Mouse (Mus musculus): ENCODE results near the gene Hoxc12.

The Hoxc12 gene

DNA sequence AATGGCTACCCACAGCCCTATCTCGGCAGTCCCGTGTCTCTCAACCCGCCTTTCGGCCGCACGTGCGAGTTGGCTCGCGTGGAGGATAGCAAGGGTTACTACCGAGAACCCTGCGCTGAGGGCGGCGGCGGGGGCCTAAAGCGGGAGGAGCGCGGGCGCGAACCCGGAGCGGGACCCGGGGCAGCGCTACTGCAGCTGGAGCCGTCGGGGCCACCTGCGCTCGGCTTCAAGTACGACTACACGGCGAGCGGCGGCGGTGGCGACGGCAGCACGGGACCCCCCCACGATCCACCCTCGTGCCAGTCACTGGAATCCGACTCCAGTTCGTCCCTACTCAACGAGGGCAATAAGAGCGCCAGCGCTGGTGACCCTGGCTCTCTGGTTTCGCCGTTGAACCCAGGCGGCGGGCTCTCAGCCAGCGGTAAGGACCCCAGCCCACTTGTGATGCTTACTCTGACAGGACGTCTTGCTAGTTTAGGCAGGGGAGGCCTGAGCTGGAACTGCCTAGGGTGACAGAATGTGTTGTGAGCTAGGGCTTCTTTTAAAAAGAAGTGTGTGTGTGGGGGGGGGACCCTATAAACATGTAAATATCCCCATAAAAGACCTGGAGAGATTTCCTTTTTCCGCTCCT, 594 bp downstream of the Hoxc12 start:
- no peak for DNase-seq (ENCODE audit: low read depth)

- no peak for DNase-seq (ENCODE audit: low read depth)
Measured at GRCm38 (mm10) chr15:102939256-102940155, 2.9 kb downstream of the Hoxc12 start.

DNA sequence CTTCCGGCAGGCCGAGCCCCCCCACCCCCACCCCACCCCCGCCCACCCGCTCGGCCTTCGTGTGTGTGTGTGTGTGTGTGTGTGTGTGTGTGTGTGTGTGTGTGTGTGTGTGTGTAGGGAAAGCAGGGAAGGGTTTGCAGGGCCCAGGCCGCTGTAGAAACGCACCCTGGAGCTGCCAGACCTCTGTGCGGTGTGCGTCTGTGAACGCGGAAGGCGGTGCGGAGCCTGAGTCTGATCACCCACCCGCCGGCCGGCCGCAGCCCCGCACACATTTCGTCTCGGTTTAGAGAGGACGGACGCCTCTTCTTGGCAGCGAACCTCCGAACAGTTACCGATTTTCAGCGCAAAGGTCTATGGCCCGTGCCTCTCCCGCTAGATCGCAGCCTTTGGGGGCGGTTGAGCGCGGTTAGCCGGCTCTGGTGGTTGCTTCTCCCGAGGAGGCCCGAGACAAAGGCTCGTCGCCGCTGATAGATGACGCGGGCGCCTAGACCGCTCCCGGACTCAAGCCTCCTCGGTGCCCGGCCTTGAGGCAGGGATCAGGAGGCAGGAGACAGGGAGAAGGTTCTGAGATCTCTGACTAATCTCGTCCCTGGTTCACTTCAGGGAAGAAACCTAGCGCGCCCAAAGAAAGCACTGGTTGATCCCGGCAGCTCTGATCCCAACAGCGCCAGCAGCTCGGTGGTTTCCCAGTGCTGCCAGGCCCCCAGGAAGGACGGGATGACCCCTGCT, 6.3 kb downstream of the Hoxc12 start:
- no peak for DNase-seq (ENCODE audit: low read depth)

- no peak for DNase-seq (ENCODE audit: low read depth)
Measured at GRCm38 (mm10) chr15:102943468-102943813, 6.9 kb downstream of the Hoxc12 start.

DNA sequence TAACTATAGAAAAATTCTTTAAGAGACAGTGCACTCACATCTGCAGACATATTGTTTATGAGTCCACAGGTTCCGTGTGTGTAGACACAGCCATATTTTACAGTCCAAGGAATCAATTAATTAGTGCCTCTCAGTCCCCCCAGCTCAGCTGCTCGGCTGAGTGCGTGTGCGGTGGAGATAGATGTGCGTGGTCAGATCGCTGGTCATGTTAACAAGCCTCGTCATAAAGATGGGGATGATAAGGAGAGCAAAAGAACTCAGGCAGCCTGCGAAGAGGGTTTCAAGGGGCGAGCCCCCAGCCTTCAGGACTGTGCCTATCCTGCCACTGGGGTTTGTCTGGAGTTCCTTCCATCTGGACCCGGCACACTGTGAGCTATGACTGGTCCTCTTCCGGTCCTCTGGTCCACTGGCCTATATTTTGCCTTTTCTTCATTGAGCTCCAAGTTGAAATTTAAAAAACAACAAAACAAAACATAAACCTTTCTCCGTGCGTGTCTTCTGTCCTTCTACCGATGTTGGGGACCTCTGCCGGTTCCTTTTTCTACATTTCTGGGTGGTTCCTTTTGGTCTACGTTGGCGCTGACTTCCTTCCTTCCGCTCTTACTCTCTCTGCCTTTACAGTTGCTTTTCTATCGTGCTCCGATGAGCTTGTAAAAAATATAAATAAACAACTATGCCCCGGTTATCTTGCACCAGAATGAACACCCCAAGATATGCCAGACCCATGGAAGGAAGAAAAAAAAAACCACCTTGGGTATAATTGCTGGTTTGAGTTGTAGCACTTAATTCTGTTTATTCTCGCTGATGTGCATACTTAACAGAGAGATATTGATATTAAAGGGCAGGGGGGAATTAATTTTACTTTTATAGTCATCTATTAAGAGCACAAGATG, 8.9 kb downstream of the Hoxc12 start:
- DNase-seq (ENCODE audit: low read depth): no peak

- DNase-seq (ENCODE audit: low read depth): peak; percentile 55
Measured at GRCm38 (mm10) chr15:102947276-102947675, 10.7 kb downstream of the Hoxc12 start.

- DNase-seq (ENCODE audit: low read depth): no peak
Measured at GRCm38 (mm10) chr15:102948842-102949241, 12.3 kb downstream of the Hoxc12 start.

- DNase-seq (ENCODE audit: low read depth): no peak
Measured at GRCm38 (mm10) chr15:102949696-102950095, 13.1 kb downstream of the Hoxc12 start.

GRCm38 (mm10) chr15:102950877-102951276, 14.3 kb downstream of the Hoxc12 start:
- no peak for DNase-seq (ENCODE audit: low read depth)

DNA sequence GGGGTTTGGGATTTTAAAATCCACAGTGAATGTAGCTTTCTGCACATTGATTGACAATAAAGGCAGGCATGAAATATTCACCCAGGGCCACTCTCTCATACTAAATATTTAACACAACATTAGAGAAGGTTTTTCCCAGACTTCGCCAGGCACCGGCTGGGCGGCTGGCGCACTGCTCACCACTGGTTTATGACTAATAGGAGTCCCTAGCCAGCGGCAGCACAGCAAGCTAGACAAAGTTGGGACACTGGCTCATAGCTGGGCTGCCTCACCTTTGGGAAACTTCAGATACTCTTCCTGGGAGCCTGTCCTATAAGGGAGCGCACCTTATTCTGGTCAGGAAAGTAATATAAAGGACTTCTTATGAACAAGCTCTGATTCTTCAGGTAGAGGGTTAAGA, 17.0 kb downstream of the Hoxc12 start:
- DNase-seq (ENCODE audit: low read depth): no peak

DNA sequence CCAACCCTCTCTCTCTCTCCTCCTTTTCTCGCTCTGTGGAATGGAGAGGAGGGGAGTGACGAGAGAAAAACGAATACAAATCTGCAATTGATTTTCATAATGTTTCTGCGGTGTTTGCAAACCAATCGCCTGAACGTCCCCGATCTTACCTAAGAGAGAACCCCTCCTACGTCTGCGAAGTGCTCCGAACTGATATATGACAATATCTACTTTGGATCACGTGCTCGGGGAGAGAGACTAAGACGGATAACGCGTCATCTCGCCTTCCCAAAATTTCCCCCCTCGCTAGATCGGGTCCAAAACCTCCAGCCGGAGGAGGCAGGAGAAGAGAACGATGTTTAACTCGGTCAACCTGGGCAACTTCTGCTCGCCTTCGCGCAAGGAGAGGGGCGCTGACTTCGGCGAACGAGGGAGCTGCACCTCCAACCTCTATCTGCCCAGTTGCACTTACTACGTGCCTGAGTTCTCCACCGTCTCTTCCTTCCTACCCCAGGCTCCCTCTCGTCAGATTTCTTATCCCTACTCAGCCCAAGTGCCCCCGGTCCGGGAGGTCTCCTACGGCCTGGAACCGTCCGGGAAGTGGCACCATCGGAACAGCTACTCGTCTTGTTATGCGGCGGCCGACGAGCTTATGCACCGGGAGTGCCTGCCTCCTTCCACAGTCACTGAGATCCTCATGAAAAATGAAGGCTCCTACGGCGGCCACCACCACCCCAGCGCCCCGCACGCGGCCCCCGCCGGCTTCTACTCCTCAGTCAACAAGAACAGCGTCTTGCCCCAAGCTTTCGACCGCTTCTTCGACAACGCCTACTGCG, 17.8 kb downstream of the Hoxc12 start, which contains the start of gene Hoxc11:
Gene Hoxc11, plus strand, starts transcription at position 236 of the 815 bp plus-strand sequence.
- no peak for DNase-seq (ENCODE audit: low read depth)

DNA sequence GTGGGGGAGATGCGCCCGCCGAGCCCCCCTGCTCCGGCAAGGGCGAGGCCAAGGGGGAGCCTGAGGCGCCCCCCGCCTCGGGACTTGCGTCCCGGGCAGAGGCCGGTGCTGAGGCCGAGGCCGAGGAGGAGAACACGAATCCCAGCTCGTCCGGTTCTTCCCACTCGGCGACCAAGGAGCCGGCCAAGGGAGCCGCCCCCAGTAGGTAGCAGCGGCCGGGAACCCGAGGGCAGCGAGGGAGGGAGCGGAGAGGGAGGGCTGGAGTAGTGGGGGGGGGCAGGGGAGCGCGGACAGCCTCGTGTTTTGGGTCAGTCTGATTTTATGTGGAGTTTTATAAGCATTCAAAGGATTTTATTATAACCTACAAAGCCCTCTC, 18.4 kb downstream of the Hoxc12 start:
- DNase-seq (ENCODE audit: low read depth): no peak

- no peak for DNase-seq (ENCODE audit: low read depth)
Measured at GRCm38 (mm10) chr15:102955833-102956640, 19.5 kb downstream of the Hoxc12 start.

- DNase-seq (ENCODE audit: low read depth): no peak
Measured at GRCm38 (mm10) chr15:102956906-102957305, 20.3 kb downstream of the Hoxc12 start.

DNA sequence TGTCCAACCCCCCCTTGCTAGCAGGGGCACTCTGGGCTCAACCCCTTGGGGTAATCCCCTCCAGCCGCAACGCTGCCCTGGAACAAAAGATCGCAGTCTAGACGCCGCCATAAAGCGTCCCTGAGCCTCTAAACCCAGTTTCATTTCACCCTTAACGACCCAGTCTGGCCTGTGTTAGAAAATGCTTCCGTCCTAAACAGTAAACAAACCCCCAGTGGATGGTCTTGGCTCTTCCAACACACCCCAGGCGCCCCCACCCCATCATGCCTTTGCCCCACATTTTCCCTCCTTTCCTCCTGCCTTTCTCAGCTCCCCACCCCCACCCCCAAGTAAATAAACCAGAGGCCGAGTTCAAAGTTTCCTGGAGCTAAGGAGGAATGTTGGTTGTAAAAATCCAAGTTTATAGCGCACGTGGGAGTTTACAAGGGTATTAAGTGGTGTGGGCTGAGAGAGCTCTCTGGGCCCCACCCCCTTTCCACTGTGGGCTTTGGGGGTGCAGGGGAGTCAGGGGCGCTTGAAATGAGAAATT, 23.2 kb downstream of the Hoxc12 start:
- DNase-seq (ENCODE audit: low read depth): no peak

DNA sequence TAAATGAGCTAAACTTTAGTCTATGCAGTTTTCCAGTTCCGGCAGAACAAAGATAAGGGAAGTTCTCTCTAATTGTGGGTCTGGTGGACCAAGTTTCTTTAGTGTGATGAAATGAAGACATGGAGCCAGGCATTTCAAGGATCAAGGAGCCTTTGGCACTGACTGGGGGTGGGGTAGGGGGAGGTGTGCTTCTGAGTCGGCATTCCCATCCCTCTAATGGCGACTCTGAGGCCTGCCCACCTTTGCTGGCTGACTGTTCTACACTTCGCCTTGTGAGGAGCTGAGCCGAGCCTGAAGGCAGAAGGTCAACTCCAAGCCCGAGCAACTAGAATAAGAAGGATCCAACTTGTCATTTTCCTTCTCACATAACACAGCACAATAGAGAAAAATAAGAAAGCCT, 25.2 kb downstream of the Hoxc12 start:
- no peak for DNase-seq (ENCODE audit: low read depth)

- no peak for DNase-seq (ENCODE audit: low read depth)
Measured at GRCm38 (mm10) chr15:102962492-102962891, 25.9 kb downstream of the Hoxc12 start.

DNA sequence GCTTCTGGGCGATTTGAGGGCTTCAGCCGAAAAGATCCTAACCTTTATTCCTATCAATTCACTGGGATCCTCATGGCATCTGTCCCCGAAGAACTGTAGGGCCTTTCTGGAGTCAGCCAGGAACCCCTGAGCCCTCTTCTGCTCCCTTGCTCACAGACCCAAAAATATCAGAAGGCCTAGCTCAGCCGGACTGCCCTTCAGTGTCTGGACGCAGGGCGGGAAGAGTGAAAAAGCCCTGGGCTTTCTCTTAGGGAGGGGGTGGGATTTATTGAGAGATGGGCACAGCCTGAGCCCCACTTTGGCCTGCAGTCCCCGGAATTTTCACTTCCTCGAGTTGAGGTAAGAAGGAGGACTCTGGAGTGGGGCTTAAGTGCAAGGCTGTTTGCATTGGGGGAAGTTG, 26.7 kb downstream of the Hoxc12 start:
- DNase-seq (ENCODE audit: low read depth): no peak

DNA sequence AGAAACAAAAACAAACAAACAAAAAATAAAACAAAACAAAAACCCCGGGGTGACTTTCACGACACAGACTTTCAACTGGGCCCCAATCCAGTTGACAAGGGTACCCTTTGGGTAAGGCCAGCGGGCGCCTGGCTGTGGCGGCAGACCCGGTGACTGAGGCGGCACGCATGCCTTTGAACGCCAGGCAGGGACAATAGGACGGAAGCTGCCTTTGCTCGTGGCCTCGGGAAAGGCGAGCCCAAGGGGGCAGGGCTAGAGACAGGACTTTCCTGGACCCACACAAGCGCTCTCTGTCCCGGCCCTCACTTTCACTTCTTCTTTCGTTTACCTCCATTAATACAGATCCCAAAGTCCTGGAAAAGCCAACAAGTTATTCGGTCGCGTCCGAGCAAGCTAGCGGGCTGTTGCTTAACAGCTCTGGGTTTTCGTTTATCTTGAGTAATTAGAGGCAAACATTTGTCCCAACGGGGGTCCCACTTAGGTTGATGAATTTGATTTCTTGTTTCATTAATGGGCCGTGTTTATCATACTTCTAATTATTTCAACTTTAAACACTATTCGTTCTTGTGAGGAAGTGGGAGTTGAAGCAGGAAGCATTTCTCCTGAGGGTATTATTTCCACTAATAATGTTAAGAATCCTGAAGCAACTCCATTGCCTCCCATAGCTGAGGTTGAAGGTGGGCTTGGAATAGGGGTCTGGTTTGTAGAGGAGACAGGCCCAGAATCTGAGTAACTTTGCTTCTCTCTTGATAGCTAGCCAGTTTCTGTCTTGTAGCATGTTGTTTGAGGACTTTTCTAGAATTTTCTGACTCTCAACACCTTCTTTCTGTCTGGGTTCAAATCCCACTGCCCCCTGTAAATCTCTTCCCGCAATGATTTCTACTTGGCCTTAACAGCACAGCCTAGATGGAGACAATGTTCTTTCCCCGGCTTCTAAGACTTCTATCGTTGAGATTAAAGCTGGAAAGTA, 27.4 kb downstream of the Hoxc12 start:
- DNase-seq (ENCODE audit: low read depth): no peak

Measured in NIH3T3 (cell line).